Mouse (Mus musculus) stomach, postnatal 0 days (tissue): ENCODE results near the gene Flt4. TPM values are rescaled to one million over a fixed set of nuclear protein-coding genes. Genes with fewer than 3 reads are reported as not detected.

Source experiments
- ATAC-seq: fragments of 200-750 bp; cut with Nextera tagmentation; 2 replicates; pipeline ENCODE4 v1.8.0; 2017; ENCODE audit not compliant: low FRiP score, low TSS enrichment
- DNase-seq: peaks from one replicate; pipeline ENCODE4 v3.0.0-alpha.2; 2016; ENCODE audit warnings: low spot score
- H3K27ac ChIP-seq: fragments of 300-500 bp; sonication (generic); replicated peaks from 2 replicates; pipeline ENCODE4 v1.5.1; 2014; ENCODE audit warnings: mild to moderate bottlenecking, control low read depth
- H3K27me3 ChIP-seq: fragments of 300-500 bp; sonication (generic); 2 replicates; pipeline ENCODE4 v1.6.1; 2014; ENCODE audit warnings: low read length; ENCODE audit not compliant: control insufficient read depth, insufficient read depth
- H3K36me3 ChIP-seq: fragments of 300-500 bp; sonication (generic); 2 replicates; pipeline ENCODE4 v1.6.1; 2014; ENCODE audit warnings: low read length, mixed read lengths; ENCODE audit not compliant: control insufficient read depth, insufficient read depth
- H3K4me1 ChIP-seq: fragments of 300-500 bp; sonication (generic); replicated peaks from 2 replicates; pipeline ENCODE4 v1.6.1; 2014; ENCODE audit warnings: antibody characterized with exemption; ENCODE audit not compliant: control insufficient read depth, insufficient read depth
- H3K4me2 ChIP-seq: fragments of 300-500 bp; sonication (generic); replicated peaks from 2 replicates; pipeline ENCODE4 v1.6.1; 2014; ENCODE audit warnings: low read depth, mild to moderate bottlenecking, control low read depth, moderate library complexity
- H3K4me3 ChIP-seq: fragments of 300-500 bp; sonication (generic); 2 replicates; pipeline ENCODE4 v1.5.1; 2014; ENCODE audit warnings: low read depth, low read length, control low read depth
- H3K9ac ChIP-seq: fragments of 300-500 bp; sonication (generic); 2 replicates; pipeline ENCODE4 v1.6.1; 2014; ENCODE audit warnings: mild to moderate bottlenecking, low read length, control low read depth, mixed read lengths
- H3K9me3 ChIP-seq: fragments of 300-500 bp; sonication (generic); 2 replicates; pipeline ENCODE4 v1.6.1; 2016; ENCODE audit warnings: low read length; ENCODE audit not compliant: control insufficient read depth
- CTCF ChIP-seq: IDR thresholded peaks from 2 replicates; pipeline ENCODE4 v1.5.1; 2016; ENCODE audit warnings: antibody characterized with exemption, low read depth, mild to moderate bottlenecking, moderate library complexity
- EP300 ChIP-seq: optimal IDR thresholded peaks from 2 replicates; pipeline ENCODE3; 2016; ENCODE audit warnings: antibody characterized with exemption
- WGBS: fragments of 180-500 bp; shearing (Covaris S2); extraction: QIAGEN DNeasy Blood & Tissue Kit; methylation state at CpG from one replicate; pipeline ENCODE4 v1.1.7; 2014; 5-methylcytosine and 5-hydroxymethylcytosine counted together
- polyA plus RNA-seq: library from polyadenylated mRNA; unstranded; fragments of >200 nt; fragmentation: Nextera tagmentation; extraction: Ambion mirVana; gene quantifications from 2 replicates; pipeline ENCODE4 v1.2.1, GENCODE M21; 2015

Flt4 gene
- polyA plus RNA-seq, 1 experiment from 2014 or later = 1.5 TPM

DNA sequence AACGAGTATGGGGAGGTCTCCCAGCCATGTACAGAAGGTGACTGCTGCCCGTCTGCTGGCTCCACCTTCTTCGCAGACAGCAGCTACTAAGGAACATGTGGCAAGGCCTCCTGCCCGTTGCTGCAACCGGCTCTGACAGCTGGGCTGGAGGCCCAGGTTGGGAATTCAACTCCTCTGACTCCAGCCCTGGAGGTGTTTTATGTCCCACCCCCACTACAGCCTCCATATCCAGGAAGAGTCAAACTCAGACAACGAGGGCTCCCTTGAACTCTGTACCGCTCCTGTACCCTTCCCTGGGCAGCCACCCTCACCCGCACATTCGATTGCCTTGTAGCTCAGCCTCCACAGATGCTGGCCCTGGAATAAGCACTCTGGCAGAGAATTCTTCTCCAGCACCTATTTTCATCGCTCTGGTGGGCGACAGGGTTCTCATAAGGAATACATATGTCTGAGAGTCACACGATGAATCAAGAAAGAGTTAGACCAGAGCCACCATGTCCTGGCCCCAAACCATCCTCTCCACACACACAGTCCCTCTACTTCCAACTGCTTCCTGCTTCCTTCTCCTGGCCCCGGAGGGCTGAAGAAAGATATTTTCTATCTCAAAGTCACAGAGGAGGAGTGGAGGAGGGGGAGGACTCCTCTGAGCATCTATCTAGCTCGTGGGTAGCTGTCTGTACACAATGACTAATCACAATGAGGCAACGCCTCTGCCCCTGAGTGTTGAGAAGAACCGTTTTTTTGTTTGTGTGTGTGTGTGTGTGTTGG lies 42.1 kb downstream of the Flt4 start:
- H3K27me3 ChIP-seq = no peaks in the 10 kb centered on the region
- no peak for ATAC-seq

DNA sequence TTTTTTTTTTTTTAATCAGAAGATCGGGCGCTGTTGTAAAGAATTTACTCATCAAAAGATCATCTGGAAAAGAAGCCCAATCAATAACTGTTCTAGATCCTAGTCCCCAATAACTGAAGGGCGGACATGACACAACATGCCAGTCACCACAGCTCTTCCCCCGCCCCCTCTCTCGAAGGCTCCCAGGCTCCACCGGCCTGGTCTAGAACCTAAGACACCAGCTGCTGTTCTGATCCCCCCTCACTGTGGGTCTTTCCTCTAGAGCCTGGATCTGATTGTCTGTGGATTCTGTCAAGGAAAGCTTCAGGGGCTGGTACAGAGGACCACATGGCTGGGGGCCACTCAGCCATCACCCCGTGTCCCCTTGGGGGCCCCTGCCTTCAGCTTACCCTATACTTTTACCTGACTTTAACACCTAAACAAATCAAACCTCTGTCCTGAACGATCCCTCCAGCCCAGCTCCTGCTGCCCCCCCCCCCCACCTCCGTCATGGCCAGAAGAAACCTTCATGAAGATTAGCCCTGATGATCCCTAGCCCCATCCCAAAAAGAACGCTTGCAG lies 42.8 kb downstream of the Flt4 start:
- Histone ChIP-seq H3K4me2 (no peak overlapping the region), H3K9me3 (0 out of 2 replicates have a peak, but pooled peaks cover 2% of the 10 kb centered on the region), H3K4me3 (no peak overlapping the region), H3K27ac (no peak overlapping the region), H3K4me1 (no peaks in the 10 kb centered on the region), H3K9ac (no peak overlapping the region), H3K27me3 (no peaks in the 10 kb centered on the region), H3K36me3 (no peaks in the 10 kb centered on the region)
- DNase-seq = no peak
- ATAC-seq = no peak
- WGBS = 77% methylated on average over 10 of the region's 10 CpGs
- no peak for TF ChIP-seq EP300
- no peak for TF ChIP-seq CTCF

More for the DNA sequence above, 42.1 kb downstream of the Flt4 start:
- Histone ChIP-seq H3K9ac (no peak overlapping the region), H3K36me3 (no peaks in the 10 kb centered on the region), H3K27ac (no peak overlapping the region), H3K9me3 (0 out of 2 replicates have a peak, but pooled peaks cover 2% of the 10 kb centered on the region), H3K4me2 (no peak overlapping the region), H3K4me1 (no peaks in the 10 kb centered on the region), H3K4me3 (no peak overlapping the region)
- no peak for DNase-seq
- TF ChIP-seq CTCF = no peak
- TF ChIP-seq EP300 = no peak
- WGBS = 61% methylated on average over 16 of the region's 16 CpGs

DNA sequence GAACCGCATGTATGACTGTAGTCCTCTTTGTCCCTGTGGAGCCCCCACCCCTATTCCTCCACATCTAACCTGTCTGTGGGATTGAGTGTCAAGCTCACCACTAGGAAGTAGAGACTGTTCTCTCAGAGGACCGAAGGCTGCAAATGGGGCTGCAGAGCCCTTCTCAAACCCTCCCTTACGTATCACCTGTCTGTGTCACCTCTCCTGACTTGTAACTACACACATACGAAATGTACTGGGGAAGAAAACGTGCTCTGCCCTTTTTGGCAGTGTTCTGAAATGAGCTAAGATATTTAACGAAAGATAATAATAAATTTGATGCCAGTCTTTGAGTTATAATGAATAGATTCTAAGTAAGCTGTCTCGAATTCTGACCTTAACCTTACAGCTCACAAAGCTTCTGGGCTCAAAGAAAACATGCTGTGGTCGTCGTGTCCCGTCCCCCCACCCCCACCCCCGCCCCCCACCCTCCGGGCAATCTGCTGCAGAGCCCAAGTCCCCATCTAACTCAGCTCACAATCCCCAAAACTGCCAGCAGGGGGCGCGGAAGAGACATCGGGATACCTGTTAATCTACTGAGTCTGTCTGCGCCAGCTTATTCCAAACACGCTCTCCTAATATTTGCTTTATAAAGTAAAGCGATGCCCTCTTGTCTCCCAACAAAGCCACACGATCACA lies 43.5 kb downstream of the Flt4 start:
- H3K9ac ChIP-seq = no peak overlapping the region
- no peaks in the 10 kb centered on the region for H3K4me1 ChIP-seq
- peak overlapping the region; percentile 18; the same call in 1 of the 2 replicates for H3K4me2 ChIP-seq
- no peaks in the 10 kb centered on the region for H3K36me3 ChIP-seq
- WGBS = 16% methylated on average over 19 of the region's 19 CpGs
- H3K9me3 ChIP-seq = 0 out of 2 replicates have a peak, but pooled peaks cover 2% of the 10 kb centered on the region
- DNase-seq (peak; percentile 84), ATAC-seq (peak; percentile 46)
- no peak overlapping the region for H3K27ac ChIP-seq
- TF ChIP-seq EP300 (no peak), CTCF (peak; percentile 78)
- no peak overlapping the region for H3K4me3 ChIP-seq
- no peaks in the 10 kb centered on the region for H3K27me3 ChIP-seq

DNA sequence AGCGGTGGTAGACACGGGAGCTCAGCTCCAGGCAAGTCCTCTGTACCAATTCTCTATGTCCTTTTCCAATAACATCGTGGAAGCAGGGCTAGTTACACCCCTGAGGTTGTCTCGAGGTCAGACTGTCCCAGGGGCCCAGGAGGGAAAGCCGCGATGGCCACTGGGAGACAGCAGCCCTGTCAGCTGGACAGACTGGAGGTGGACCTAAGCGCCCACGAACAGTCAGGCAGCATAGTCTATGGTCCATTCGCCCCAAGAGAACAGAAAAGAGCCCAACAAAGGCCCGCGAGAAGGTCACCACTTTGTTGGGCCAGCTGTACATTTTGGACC lies 44.0 kb downstream of the Flt4 start:
- TF ChIP-seq CTCF = no peak
- no peak for TF ChIP-seq EP300
- no peaks in the 10 kb centered on the region for H3K4me1 ChIP-seq
- H3K9ac ChIP-seq = no peak overlapping the region
- H3K27ac ChIP-seq = no peak overlapping the region
- 30% methylated on average over 11 of the region's 11 CpGs for WGBS
- peak overlapping the region; percentile 18; the same call in 1 of the 2 replicates for H3K4me2 ChIP-seq
- H3K27me3 ChIP-seq = no peaks in the 10 kb centered on the region
- H3K36me3 ChIP-seq = no peaks in the 10 kb centered on the region
- DNase-seq (no peak), ATAC-seq (peak; percentile 68)
- no peak overlapping the region for H3K4me3 ChIP-seq
- 0 out of 2 replicates have a peak, but pooled peaks cover 2% of the 10 kb centered on the region for H3K9me3 ChIP-seq

DNA sequence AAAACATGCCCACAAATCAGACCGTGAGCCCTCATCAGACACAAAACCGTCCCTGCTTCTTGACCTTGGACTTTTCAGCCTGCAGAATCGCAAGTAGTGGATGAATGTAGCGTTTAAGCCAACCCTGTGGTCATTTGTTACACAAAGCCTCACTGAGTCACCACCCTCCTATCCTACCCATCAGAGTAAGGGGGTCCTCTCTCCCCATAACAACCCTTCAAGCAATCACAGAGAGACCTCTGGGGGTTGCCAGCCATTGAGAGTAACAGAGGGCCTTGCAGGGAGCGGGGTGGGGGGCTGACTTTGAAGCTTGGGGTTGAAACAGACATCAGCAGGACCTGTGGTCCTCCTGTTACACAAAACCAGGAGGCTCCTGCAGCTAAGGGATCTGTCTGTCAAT lies 45.6 kb downstream of the Flt4 start:
- DNase-seq (no peak), ATAC-seq (no peak)
- Histone ChIP-seq H3K4me2 (no peak overlapping the region), H3K4me3 (no peak overlapping the region), H3K9ac (no peak overlapping the region), H3K4me1 (no peaks in the 10 kb centered on the region), H3K9me3 (0 out of 2 replicates have a peak, but pooled peaks cover 2% of the 10 kb centered on the region), H3K27me3 (no peaks in the 10 kb centered on the region), H3K36me3 (no peaks in the 10 kb centered on the region), H3K27ac (no peak overlapping the region)
- TF ChIP-seq CTCF (no peak), EP300 (no peak)
- WGBS = 91% methylated on average over 5 of the region's 5 CpGs
